Mouse (Mus musculus) mature B cell (primary cell): ENCODE measurements at regions not wholly inside any gene's neighbourhood (a gene's known extent, or its start where the extent isn't known, plus 50 kb on each side); places are given as distances from the start of the nearest gene placed in this dataset.
"Not testable (repeated sequence)": the region's sequence is repeated elsewhere in the genome, so short reads cannot be mapped to it uniquely, and the experiment has no call there.

Experiments
- in situ Hi-C: fragments of 300-500 bp; cut with MboI; formaldehyde crosslinking; loops from 2 replicates; pipeline ENCODE4 v1.14.3; 2019

GRCm38 (mm10) chr13:5920422-5920821 is 59.1 kb downstream of the Klf6 start:
- in situ Hi-C loops: no loop called here

GRCm38 (mm10) chr13:5931433-5931832 is 70.2 kb downstream of the Klf6 start:
- in situ Hi-C loops: no loop called here

- in situ Hi-C loops: no loop called here
Observed at GRCm38 (mm10) chr13:5937436-5937835, 76.2 kb downstream of the Klf6 start.

- in situ Hi-C loops: no loop called here
Observed at GRCm38 (mm10) chr13:5937970-5938369, 76.7 kb downstream of the Klf6 start.

GRCm38 (mm10) chr13:5939368-5939767 is 78.1 kb downstream of the Klf6 start:
- in situ Hi-C loops: no loop called here

- in situ Hi-C loops: no loop called here
Observed at GRCm38 (mm10) chr13:5952863-5953262, 91.6 kb downstream of the Klf6 start.

GRCm38 (mm10) chr13:5955121-5955520 is 93.8 kb downstream of the Klf6 start:
- in situ Hi-C loops: not testable (repeated sequence)

GRCm38 (mm10) chr13:5956145-5956544 is 94.9 kb downstream of the Klf6 start:
- in situ Hi-C loops: no loop called here

GRCm38 (mm10) chr13:5962947-5963346 is 101.7 kb downstream of the Klf6 start:
- in situ Hi-C loops: no loop called here

- in situ Hi-C loops: no loop called here
Observed at GRCm38 (mm10) chr13:5964626-5965025, 103.3 kb downstream of the Klf6 start.

- in situ Hi-C loops: no loop called here
Observed at GRCm38 (mm10) chr13:5978615-5979014, 117.3 kb downstream of the Klf6 start.

- in situ Hi-C loops: no loop called here
Observed at GRCm38 (mm10) chr13:5987491-5987890, 126.2 kb downstream of the Klf6 start.

GRCm38 (mm10) chr13:5988407-5988806 is 127.1 kb downstream of the Klf6 start:
- in situ Hi-C loops: no loop called here

GRCm38 (mm10) chr13:6000559-6001217 is 139.4 kb downstream of the Klf6 start:
- in situ Hi-C loops: no loop called here

GRCm38 (mm10) chr13:6001218-6001564 is 139.9 kb downstream of the Klf6 start:
- in situ Hi-C loops: no loop called here

GRCm38 (mm10) chr13:6005901-6006300 is 144.6 kb downstream of the Klf6 start:
- in situ Hi-C loops: no loop called here

- in situ Hi-C loops: no loop called here
Observed at GRCm38 (mm10) chr13:6009671-6010070, 148.4 kb downstream of the Klf6 start.

GRCm38 (mm10) chr13:6027207-6027606 is 165.9 kb downstream of the Klf6 start:
- in situ Hi-C loops: no loop called here

GRCm38 (mm10) chr13:6028878-6029277 is 167.6 kb downstream of the Klf6 start:
- in situ Hi-C loops: no loop called here

- in situ Hi-C loops: no loop called here
Observed at GRCm38 (mm10) chr13:6029461-6029860, 168.2 kb downstream of the Klf6 start.

- in situ Hi-C loops: no loop called here
Observed at GRCm38 (mm10) chr13:6030128-6030527, 168.8 kb downstream of the Klf6 start.

GRCm38 (mm10) chr13:6040132-6040531 is 178.8 kb downstream of the Klf6 start:
- in situ Hi-C loops: no loop called here

- in situ Hi-C loops: no loop called here
Observed at GRCm38 (mm10) chr13:6040663-6041062, 179.4 kb downstream of the Klf6 start.

- in situ Hi-C loops: no loop called here
Observed at GRCm38 (mm10) chr13:6042495-6042894, 181.2 kb downstream of the Klf6 start.
